Mouse (Mus musculus) hindbrain, embryonic 14.5 days (tissue): ENCODE results near the gene Myl4. TPM values are rescaled to one million over a fixed set of nuclear protein-coding genes. Genes with fewer than 3 reads are reported as not detected.
A peak's percentile ranks its signal among the peaks of the same experiment; 100 is the strongest.

Experiments used
- ATAC-seq: fragments of 200-750 bp; cut with Nextera tagmentation; 2 replicates; pipeline ENCODE4 v1.8.0; 2017; ENCODE audit warnings: moderate number of reproducible peaks, mild to moderate bottlenecking, moderate TSS enrichment, moderate library complexity; ENCODE audit not compliant: low FRiP score
- DNase-seq: peaks from one replicate; pipeline ENCODE4 v3.0.0-alpha.2; 2015; ENCODE audit warnings: low spot score
- H3K27ac ChIP-seq: fragments of 300-500 bp; sonication (generic); 2 replicates; pipeline ENCODE4 v1.5.1; 2014; ENCODE audit warnings: mild to moderate bottlenecking, moderate library complexity
- H3K27me3 ChIP-seq: fragments of 300-500 bp; sonication (generic); 2 replicates; pipeline ENCODE4 v1.6.1; 2014; ENCODE audit warnings: mild to moderate bottlenecking, low read length, mixed read lengths; ENCODE audit not compliant: control insufficient read depth, insufficient read depth
- H3K36me3 ChIP-seq: fragments of 300-500 bp; sonication (generic); replicated peaks from 2 replicates; pipeline ENCODE4 v1.6.1; 2014; ENCODE audit not compliant: control insufficient read depth, insufficient read depth
- H3K4me1 ChIP-seq: fragments of 300-500 bp; sonication (generic); replicated peaks from 2 replicates; pipeline ENCODE4 v1.6.1; 2014; ENCODE audit warnings: antibody characterized with exemption, low read length, mixed read lengths; ENCODE audit not compliant: control insufficient read depth, insufficient read depth
- H3K4me2 ChIP-seq: fragments of 300-500 bp; sonication (generic); replicated peaks from 2 replicates; pipeline ENCODE4 v1.6.1; 2014; ENCODE audit warnings: mild to moderate bottlenecking, moderate library complexity
- H3K4me3 ChIP-seq: fragments of 300-500 bp; sonication (generic); replicated peaks from 2 replicates; pipeline ENCODE4 v1.5.1; 2014; ENCODE audit warnings: mild to moderate bottlenecking, low read length
- H3K9ac ChIP-seq: fragments of 300-500 bp; sonication (generic); 2 replicates; pipeline ENCODE4 v1.6.1; 2014
- H3K9me3 ChIP-seq: fragments of 300-500 bp; sonication (generic); 2 replicates; pipeline ENCODE4 v1.6.1; 2016; ENCODE audit warnings: low read length; ENCODE audit not compliant: control insufficient read depth
- WGBS: fragments of 180-500 bp; shearing (Covaris S2); extraction: QIAGEN DNeasy Blood & Tissue Kit; methylation state at CpG from one replicate; pipeline ENCODE4 v1.1.7; 2014; 5-methylcytosine and 5-hydroxymethylcytosine counted together
- polyA plus RNA-seq: library from polyadenylated mRNA; unstranded; fragments of >200 nt; fragmentation: Nextera tagmentation; extraction: Ambion mirVana; gene quantifications from 2 replicates; pipeline ENCODE4 v1.2.1, GENCODE M21; 2014

Myl4 gene
- polyA plus RNA-seq, 1 experiment from 2014 or later, result 2.4 TPM

DNA sequence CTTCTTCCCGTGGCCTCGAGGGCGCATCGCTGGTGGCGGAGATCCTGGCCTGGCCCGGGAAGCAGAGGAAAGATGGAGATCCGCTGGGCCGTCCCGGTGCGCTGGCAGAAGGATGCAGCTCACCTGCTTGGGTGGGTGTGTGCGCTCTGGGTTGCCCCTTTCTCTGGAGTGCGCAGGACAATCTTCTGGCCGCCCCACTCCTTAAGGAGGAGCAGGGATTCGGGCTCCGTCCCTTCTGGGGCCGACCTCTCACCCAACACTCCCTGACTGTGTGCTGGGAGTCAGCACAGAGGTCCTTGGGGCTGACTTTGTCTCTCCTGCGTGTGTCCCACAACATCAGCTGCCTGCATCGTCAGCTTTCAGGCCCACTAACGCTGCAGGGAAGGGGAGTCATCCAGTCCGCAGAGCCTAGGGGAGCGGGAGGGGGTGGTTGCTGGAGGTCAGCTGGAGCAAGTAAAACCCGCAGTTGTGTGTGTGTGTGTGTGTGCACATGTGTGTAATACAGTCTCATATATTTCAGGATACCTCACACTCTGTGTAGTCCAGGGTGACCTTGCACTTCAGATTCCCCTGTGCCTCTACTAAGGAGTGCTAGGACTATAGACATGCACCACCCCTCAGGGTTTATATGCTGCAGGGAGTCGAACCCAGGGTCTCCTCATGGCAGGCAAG, 57.9 kb downstream of the Myl4 start:
- Histone ChIP-seq H3K4me1 (peaks cover 5% of the 10 kb centered on the region; the same call in 1 of the 2 replicates), H3K27me3 (peaks cover 25% of the 10 kb centered on the region), H3K9me3 (no peaks in the 10 kb centered on the region), H3K9ac (peak overlapping the region; percentile 69), H3K36me3 (no peaks in the 10 kb centered on the region), H3K4me2 (peak overlapping the region; percentile 94), H3K4me3 (peak overlapping the region; percentile 53), H3K27ac (no peak overlapping the region)
- ATAC-seq (peak; percentile 70), DNase-seq (no peak)
- 4% methylated on average over 18 of the region's 23 CpGs for WGBS

DNA sequence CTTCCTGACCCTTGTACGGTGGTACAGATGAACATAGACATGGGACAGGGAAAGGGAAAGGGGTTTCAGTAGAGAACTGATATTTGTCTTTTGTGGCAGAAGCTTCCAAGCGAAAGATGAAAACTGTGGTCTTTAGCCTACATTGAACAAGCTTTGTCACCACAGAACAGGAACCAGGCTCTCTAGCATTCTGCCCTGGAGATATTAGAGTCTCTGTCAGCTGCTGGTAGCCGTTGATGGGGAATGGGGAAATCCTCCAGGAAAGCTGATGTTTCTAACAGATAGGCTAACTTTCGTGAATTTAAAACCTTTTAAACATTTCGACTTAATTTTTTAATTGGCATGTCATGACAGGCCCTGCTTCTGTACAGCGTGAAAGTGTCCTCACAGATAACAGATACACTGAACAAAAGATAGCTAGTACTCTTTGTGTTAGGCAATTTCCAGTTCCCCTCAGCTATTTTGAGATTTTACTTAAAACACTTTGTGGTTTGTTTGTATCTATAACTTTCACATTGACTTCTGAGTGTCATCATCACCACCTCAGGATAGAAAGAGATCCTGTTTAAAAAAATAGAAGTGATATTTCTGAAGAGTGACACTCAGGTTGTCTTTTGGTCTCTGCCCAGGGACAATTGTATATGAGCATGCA, 58.7 kb downstream of the Myl4 start:
- H3K27ac ChIP-seq, result no peak overlapping the region
- ATAC-seq (no peak), DNase-seq (no peak)
- H3K9ac ChIP-seq, result no peak overlapping the region
- H3K4me1 ChIP-seq, result peaks cover 5% of the 10 kb centered on the region; the same call in 1 of the 2 replicates
- 70% methylated on average over 6 of the region's 6 CpGs for WGBS
- H3K4me2 ChIP-seq, result 0 out of 2 replicates have a peak overlapping the region, but pooled peaks have one; percentile 94
- no peak overlapping the region for H3K4me3 ChIP-seq
- peaks cover 25% of the 10 kb centered on the region for H3K27me3 ChIP-seq
- no peaks in the 10 kb centered on the region for H3K36me3 ChIP-seq
- H3K9me3 ChIP-seq, result no peaks in the 10 kb centered on the region

DNA sequence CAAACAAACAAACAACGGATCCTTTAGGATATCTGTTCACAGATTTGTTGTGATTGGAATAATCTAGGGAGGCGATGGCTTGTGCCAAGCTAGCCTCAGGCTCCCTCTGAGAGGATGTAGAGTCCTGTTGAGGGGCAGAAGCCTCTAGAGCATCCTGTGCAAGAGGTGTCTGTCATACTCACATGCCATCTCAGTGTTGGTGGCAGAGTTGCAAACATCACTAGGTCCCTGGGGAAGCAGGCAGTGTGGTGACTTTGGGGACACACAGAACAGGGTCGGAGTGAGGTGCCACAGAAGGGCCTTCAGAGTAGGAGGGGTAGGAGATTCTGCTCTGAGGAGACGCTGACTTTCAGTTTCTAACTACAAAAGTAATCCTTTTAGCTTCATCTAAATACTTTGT, 59.3 kb downstream of the Myl4 start:
- H3K27ac ChIP-seq, result no peak overlapping the region
- no peaks in the 10 kb centered on the region for H3K36me3 ChIP-seq
- 60% methylated on average over 4 of the region's 4 CpGs for WGBS
- no peak for ATAC-seq
- peaks cover 5% of the 10 kb centered on the region; the same call in 1 of the 2 replicates for H3K4me1 ChIP-seq
- peaks cover 25% of the 10 kb centered on the region for H3K27me3 ChIP-seq
- no peak overlapping the region for H3K4me3 ChIP-seq
- H3K9me3 ChIP-seq, result no peaks in the 10 kb centered on the region
- no peak overlapping the region for H3K9ac ChIP-seq
- no peak overlapping the region for H3K4me2 ChIP-seq
- no peak for DNase-seq

DNA sequence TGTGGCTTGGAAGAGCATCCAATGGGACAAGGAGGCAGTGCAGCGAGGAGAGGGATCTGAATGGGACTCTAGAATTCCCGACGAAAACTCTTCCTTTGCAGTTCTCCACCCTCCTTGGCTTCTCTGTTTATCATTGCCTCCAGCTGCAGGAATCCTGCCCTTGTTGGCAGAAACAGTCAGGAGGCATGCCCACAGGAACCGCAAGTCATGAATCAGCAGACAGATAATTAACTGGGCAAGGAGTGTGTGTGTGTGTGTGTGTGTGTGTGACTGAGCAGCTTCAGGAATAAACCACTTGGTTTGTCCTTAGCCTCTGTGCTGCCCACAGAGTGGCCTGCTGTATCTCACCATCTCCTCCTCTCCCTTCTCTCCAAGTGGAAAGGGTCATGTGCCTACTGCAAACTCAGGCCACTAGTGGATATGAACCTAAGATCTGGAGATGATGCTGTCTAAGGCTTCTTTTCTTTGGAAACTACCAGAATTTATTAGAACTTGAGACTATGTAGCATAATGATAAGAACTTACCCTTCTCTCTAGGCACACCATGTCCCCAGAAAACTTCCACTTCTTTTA, 61.2 kb downstream of the Myl4 start:
- no peak overlapping the region for H3K27ac ChIP-seq
- H3K9ac ChIP-seq, result no peak overlapping the region
- H3K9me3 ChIP-seq, result no peaks in the 10 kb centered on the region
- H3K36me3 ChIP-seq, result no peaks in the 10 kb centered on the region
- 53% methylated on average over 4 of the region's 4 CpGs for WGBS
- no peak overlapping the region for H3K4me3 ChIP-seq
- ATAC-seq (no peak), DNase-seq (no peak)
- H3K27me3 ChIP-seq, result peaks cover 19% of the 10 kb centered on the region
- H3K4me1 ChIP-seq, result peaks cover 5% of the 10 kb centered on the region; the same call in 1 of the 2 replicates
- H3K4me2 ChIP-seq, result no peak overlapping the region

DNA sequence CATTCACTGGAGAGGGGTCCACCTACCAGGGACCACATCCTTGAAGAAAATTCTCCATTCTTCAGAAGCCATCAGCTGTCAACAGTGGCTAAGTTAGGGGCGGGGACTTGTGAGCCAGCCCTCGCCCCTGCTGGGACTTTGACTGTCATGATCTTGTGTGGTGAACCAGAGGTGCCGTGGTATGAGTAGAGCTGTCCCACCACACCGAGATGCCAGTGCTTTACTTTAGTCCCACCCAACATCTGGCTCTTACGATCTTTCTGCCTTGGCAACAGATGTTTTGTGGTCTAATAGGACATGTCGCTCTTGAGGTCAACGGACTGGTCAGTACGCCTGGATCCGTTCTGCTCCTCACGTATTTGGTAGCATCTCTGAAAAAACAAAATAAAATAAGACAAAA, 63.1 kb downstream of the Myl4 start:
- DNase-seq (no peak), ATAC-seq (no peak)
- Histone ChIP-seq H3K4me3 (no peak overlapping the region), H3K27me3 (peaks cover 12% of the 10 kb centered on the region), H3K4me2 (no peak overlapping the region), H3K4me1 (peaks cover 1% of the 10 kb centered on the region; the same call in 1 of the 2 replicates), H3K9me3 (no peaks in the 10 kb centered on the region), H3K36me3 (no peaks in the 10 kb centered on the region), H3K9ac (no peak overlapping the region), H3K27ac (no peak overlapping the region)
- WGBS, result 88% methylated on average over 10 of the region's 10 CpGs

DNA sequence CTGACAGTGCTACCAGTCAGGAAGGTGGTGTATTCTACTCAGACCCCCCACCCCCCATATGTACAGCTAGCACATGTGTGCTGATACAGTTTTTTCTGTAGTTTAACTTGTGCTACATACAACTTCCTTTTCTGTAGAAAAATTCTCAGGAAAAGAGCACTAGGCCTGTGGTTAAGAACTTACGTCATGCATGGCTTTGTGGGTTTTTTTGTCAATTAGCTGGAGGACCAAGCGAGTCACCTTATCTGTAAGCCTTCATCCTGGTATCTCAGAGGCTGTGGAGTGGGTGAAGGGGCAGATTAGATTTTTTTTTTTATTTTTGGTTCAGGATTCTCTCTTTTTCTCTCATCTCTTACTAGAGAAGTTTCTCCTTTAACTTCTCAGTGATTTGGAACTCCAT, 63.7 kb downstream of the Myl4 start:
- DNase-seq (no peak), ATAC-seq (no peak)
- Histone ChIP-seq H3K27ac (no peak overlapping the region), H3K4me3 (no peak overlapping the region), H3K9ac (no peak overlapping the region), H3K4me1 (no peaks in the 10 kb centered on the region), H3K27me3 (peaks cover 6% of the 10 kb centered on the region), H3K36me3 (no peaks in the 10 kb centered on the region), H3K9me3 (no peaks in the 10 kb centered on the region), H3K4me2 (no peak overlapping the region)
- 91% methylated on average over 2 of the region's 2 CpGs for WGBS

DNA sequence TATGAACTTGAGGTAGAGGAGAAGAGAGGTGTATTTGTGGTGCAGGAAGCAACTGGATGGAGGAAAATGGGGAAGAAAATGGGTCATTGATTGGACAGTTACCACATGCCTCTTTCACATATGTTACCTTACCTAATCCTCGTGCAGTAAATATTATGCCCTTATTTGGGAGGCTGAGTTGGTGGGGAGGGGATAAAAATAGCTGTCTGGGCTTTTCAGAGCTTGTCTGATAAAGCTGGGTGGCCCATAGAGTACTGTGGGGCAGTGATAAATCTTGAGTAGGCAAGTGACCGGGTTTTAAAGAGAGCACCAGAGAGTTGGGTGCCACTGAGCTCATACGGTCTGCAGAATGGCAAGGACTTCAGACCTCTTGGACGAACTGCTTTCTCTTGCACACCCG, 65.7 kb downstream of the Myl4 start:
- no peaks in the 10 kb centered on the region for H3K36me3 ChIP-seq
- no peak overlapping the region for H3K4me2 ChIP-seq
- H3K27ac ChIP-seq, result no peak overlapping the region
- DNase-seq (no peak), ATAC-seq (no peak)
- no peak overlapping the region for H3K4me3 ChIP-seq
- no peaks in the 10 kb centered on the region for H3K4me1 ChIP-seq
- H3K27me3 ChIP-seq, result no peaks in the 10 kb centered on the region
- no peaks in the 10 kb centered on the region for H3K9me3 ChIP-seq
- no peak overlapping the region for H3K9ac ChIP-seq
- WGBS, result 84% methylated on average over 5 of the region's 5 CpGs

DNA sequence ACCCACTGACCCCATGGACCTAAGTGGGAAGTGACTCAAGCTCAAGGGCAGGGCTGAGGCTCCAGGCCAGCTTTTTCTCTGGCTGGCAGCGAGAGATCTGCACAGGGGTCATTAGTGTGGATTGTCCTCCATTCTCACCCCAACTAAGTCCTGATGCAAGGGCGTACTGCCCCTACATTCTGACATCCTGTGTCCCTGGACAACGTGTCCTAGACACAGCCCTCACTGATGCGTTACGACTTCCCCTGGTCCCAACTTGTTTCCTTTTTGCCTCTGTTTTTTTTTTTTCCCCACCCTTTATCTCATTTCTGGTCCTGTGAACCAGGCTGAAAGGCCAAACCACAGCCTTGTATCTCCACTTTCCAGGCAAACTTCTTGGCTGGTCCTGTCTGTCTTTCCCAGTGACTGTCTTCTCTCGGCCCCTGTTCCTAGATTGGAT, 68.2 kb downstream of the Myl4 start:
- Histone ChIP-seq H3K4me2 (no peak overlapping the region), H3K9me3 (no peaks in the 10 kb centered on the region), H3K4me3 (no peak overlapping the region), H3K27ac (no peak overlapping the region), H3K27me3 (no peaks in the 10 kb centered on the region), H3K9ac (no peak overlapping the region), H3K4me1 (no peaks in the 10 kb centered on the region), H3K36me3 (no peaks in the 10 kb centered on the region)
- no peak for ATAC-seq
- no peak for DNase-seq
- 64% methylated on average over 6 of the region's 6 CpGs for WGBS

DNA sequence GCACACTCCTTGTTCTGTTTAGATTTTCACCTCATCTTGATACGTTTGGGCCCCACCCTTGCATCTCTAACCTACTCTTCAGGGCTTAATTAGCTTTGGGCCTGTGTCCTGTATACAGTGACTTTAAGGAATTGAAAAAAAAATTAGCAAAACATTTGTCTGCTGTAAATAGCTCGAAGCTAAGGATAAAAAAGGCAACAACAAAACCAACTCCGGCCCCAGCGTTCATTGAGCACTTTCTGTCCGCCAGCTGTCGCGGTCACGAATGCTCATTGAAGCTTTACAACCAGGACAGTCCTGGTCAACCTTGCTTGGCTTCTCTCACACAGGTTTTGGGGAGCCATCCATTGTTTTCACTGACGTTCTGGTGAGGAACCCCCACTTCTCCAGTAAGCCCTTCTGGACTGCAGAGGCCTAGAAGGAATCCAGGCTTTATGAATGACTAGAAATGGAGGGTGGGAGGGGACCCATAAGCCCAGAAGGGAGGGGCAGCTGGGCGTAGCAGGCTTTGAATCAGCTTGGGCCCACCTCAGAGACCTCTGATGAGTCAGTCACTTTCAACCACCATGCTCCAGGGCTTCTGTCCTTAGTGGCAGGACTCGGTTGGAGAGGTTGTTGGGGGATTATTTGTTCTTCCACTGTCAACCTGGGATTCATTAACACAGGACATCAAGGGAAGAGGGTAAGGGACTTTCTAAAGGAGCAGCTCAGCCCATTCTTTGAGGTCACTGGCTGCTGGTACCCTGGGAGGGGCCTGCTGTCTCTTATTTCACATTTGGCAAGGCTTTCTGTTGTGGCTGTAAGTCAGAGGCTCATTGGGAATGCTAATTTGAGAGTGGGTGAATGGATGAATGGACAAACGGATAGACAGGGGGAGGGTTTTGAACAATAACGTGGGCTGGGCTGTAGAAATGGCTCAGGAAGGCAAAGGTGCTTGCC, 68.9 kb downstream of the Myl4 start:
- no peaks in the 10 kb centered on the region for H3K9me3 ChIP-seq
- WGBS, result 39% methylated on average over 13 of the region's 13 CpGs
- H3K4me3 ChIP-seq, result no peak overlapping the region
- ATAC-seq (no peak), DNase-seq (no peak)
- H3K9ac ChIP-seq, result no peak overlapping the region
- no peaks in the 10 kb centered on the region for H3K36me3 ChIP-seq
- H3K27ac ChIP-seq, result no peak overlapping the region
- no peaks in the 10 kb centered on the region for H3K4me1 ChIP-seq
- no peak overlapping the region for H3K4me2 ChIP-seq
- H3K27me3 ChIP-seq, result no peaks in the 10 kb centered on the region
